Comparison of ENCODE assay signal across 15 mouse cellular contexts in the genomic region with DNA sequence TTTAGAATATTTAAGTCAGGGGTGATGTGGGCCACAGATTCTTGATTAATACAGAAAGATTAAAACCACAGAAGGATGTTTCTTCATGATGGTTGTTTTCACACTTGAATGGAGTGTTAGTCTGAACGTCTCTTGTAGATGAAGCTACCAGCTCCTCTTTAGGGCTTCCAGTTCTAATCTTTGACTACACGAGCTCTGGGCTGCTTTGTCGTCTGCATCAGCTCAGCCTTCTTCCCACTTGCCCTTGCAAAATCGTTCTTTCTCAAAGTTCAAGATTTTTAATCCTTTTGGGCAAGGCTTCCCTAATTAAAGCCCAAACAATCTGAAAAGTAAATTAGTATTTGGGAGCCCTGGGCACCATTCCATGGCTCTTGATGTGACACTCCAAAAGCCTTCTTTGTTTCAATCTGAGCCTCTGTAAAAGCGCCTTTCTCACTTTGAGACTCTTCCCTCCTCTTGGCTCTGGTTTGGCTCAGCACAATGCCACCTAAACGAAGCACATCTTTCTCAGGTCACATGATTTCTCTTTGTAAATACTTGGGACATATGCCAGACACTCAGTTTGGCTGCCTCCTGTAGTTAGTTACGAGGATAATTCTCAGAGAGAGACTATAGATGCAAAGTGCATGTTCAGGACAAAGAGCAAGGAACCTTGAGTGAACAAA.
DNase-seq lines count a peak whose midpoint lies in the region; ATAC-seq and TF ChIP-seq lines count a peak whose summit lies in the region.
"Had no signal": no experiment of that assay in that cellular context is flagged by ENCODE, and none has a peak within 500 bp of the region (broad histone marks: within the 10 kb centered on the region; RNA-seq: fewer than 3 reads in every experiment).

No protein-coding gene starts in this region.

- no peak overlapping the region for H3K9ac ChIP-seq in hindbrain, embryonic 14.5 days
- no peak overlapping the region for H3K9ac ChIP-seq in hindbrain, embryonic 12.5 days
- H3K9ac ChIP-seq: lung, embryonic 14.5 days had no signal

- peak; percentile 87; the same call in 1 of the 2 replicates for ATAC-seq in hindbrain, embryonic 14.5 days (ENCODE audit: low FRiP score)
- no peak for ATAC-seq in hindbrain, embryonic 12.5 days (ENCODE audit: low FRiP score)

- no peak overlapping the region for H3K4me2 ChIP-seq in hindbrain, embryonic 14.5 days (replicated peaks)
- H3K4me2 ChIP-seq in hindbrain, embryonic 12.5 days (replicated peaks), result no peak overlapping the region
- H3K4me2 ChIP-seq: heart, embryonic 11.5 days; lung, embryonic 14.5 days had no signal

- H3K4me3 ChIP-seq in hindbrain, embryonic 14.5 days (replicated peaks; ENCODE audit: low read length), result no peak overlapping the region
- H3K4me3 ChIP-seq in hindbrain, embryonic 12.5 days, result no peak overlapping the region
- no peak overlapping the region for H3K4me3 ChIP-seq in layer of hippocampus, adult 2 months

- no peaks in the 10 kb centered on the region for H3K4me1 ChIP-seq in hindbrain, embryonic 14.5 days (replicated peaks; ENCODE audit: control insufficient read depth, insufficient read depth, low read length)
- H3K4me1 ChIP-seq in hindbrain, embryonic 12.5 days, result no peaks in the 10 kb centered on the region

- TF ChIP-seq CTCF in layer of hippocampus, adult 2 months (conservative IDR thresholded peaks at IDR 0.05), result no peak

- no peak overlapping the region for H3K27ac ChIP-seq in hindbrain, embryonic 14.5 days
- H3K27ac ChIP-seq in hindbrain, embryonic 12.5 days, result no peak overlapping the region
- no peak overlapping the region for H3K27ac ChIP-seq in layer of hippocampus, adult 2 months

- DNase-seq in hindbrain, embryonic 14.5 days (ENCODE audit: low spot score), result no peak
- peak; percentile 54 to 64 for DNase-seq in right cerebral cortex, postnatal 10 days (ENCODE audit: low spot score in 2 of 2)
- DNase-seq in right cerebral cortex, postnatal 25 days, result no peak
- DNase-seq in layer of hippocampus, adult 2 months (ENCODE audit: low spot score in 2 of 2), result peak; percentile 13 to 31
- no peak for DNase-seq in adrenal gland, postnatal 14 days
- DNase-seq in gastrocnemius, adult 18-20 months (ENCODE audit: low spot score), result no peak
- DNase-seq in adrenal gland, postnatal 10 days, result no peak
- DNase-seq: cerebellum, adult 11-12 months; gastrocnemius, postnatal 14 days; heart, postnatal 36 days; kidney, adult 2 months; kidney, postnatal 4 days; lung, embryonic 14.5 days had no signal

- H3K27me3 ChIP-seq in hindbrain, embryonic 14.5 days (ENCODE audit: control insufficient read depth, insufficient read depth, low read length), result no peaks in the 10 kb centered on the region
- no peaks in the 10 kb centered on the region for H3K27me3 ChIP-seq in hindbrain, embryonic 12.5 days

- no peaks in the 10 kb centered on the region for H3K36me3 ChIP-seq in hindbrain, embryonic 14.5 days (replicated peaks; ENCODE audit: control insufficient read depth, insufficient read depth)
- no peaks in the 10 kb centered on the region for H3K36me3 ChIP-seq in hindbrain, embryonic 12.5 days

- 58% methylated on average over 7 of the region's 7 CpGs for WGBS in hindbrain, embryonic 14.5 days
- WGBS in hindbrain, embryonic 12.5 days, result 73% methylated on average over 7 of the region's 7 CpGs

- no peaks in the 10 kb centered on the region for H3K9me3 ChIP-seq in hindbrain, embryonic 14.5 days (ENCODE audit: control insufficient read depth, low read length)
- H3K9me3 ChIP-seq in hindbrain, embryonic 12.5 days (replicated peaks), result no peaks in the 10 kb centered on the region

Comparison
In these comparisons a context has a peak if more than half of its experiments do, and no peak if none do; other contexts are left out.
1. DNase-seq: peak in right cerebral cortex, postnatal 10 days (2 of 2) and layer of hippocampus, adult 2 months (2 of 2); none in hindbrain, embryonic 14.5 days (single experiment), right cerebral cortex, postnatal 25 days (single experiment), adrenal gland, postnatal 14 days (single experiment), gastrocnemius, adult 18-20 months (single experiment) and adrenal gland, postnatal 10 days (single experiment).